In genomic region chr11:79305697-79306340, GRCm38 (mm10) we compare ENCODE assay signal across 8 mouse cellular contexts. TPM values are rescaled to one million over a fixed set of nuclear protein-coding genes. Genes with fewer than 3 reads are reported as not detected.
A peak's percentile ranks its signal among the peaks of the same experiment; 100 is the strongest.
DNase-seq lines count a peak whose midpoint lies in the region; ATAC-seq and TF ChIP-seq lines count a peak whose summit lies in the region.

No protein-coding gene starts in this region.

- peaks cover 35% of the 10 kb centered on the region for H3K4me1 ChIP-seq in kidney, embryonic 15.5 days
- peaks cover 28% of the 10 kb centered on the region for H3K4me1 ChIP-seq in embryonic facial prominence, embryonic 10.5 days
- peaks cover 14% of the 10 kb centered on the region for H3K4me1 ChIP-seq in intestine, postnatal 0 days (replicated peaks; ENCODE audit: control insufficient read depth, insufficient read depth, low read length)
- no peaks in the 10 kb centered on the region for H3K4me1 ChIP-seq in midbrain, postnatal 0 days (ENCODE audit: insufficient read depth, low read length)
- peaks cover 12% of the 10 kb centered on the region; the same call in 1 of the 2 replicates for H3K4me1 ChIP-seq in midbrain, embryonic 15.5 days

- H3K4me2 ChIP-seq in kidney, embryonic 15.5 days: no peak overlapping the region
- H3K4me2 ChIP-seq in intestine, postnatal 0 days (replicated peaks; ENCODE audit: low read depth): no peak overlapping the region
- H3K4me2 ChIP-seq in midbrain, postnatal 0 days (ENCODE audit: low read depth, low read length, poor library complexity, severe bottlenecking): no peak overlapping the region
- H3K4me2 ChIP-seq in midbrain, embryonic 15.5 days: no peak overlapping the region

- no peaks in the 10 kb centered on the region for H3K9me3 ChIP-seq in kidney, embryonic 15.5 days (replicated peaks)
- no peaks in the 10 kb centered on the region for H3K9me3 ChIP-seq in embryonic facial prominence, embryonic 10.5 days
- H3K9me3 ChIP-seq in intestine, postnatal 0 days (ENCODE audit: control insufficient read depth): no peaks in the 10 kb centered on the region
- H3K9me3 ChIP-seq in midbrain, postnatal 0 days (ENCODE audit: low read length): no peaks in the 10 kb centered on the region
- H3K9me3 ChIP-seq in midbrain, embryonic 15.5 days: no peaks in the 10 kb centered on the region

- no peaks in the 10 kb centered on the region for H3K27me3 ChIP-seq in kidney, embryonic 15.5 days
- no peaks in the 10 kb centered on the region for H3K27me3 ChIP-seq in embryonic facial prominence, embryonic 10.5 days (replicated peaks; ENCODE audit: low read depth, poor library complexity, severe bottlenecking)
- no peaks in the 10 kb centered on the region for H3K27me3 ChIP-seq in intestine, postnatal 0 days (replicated peaks; ENCODE audit: control insufficient read depth, insufficient read depth, low read length)
- H3K27me3 ChIP-seq in midbrain, postnatal 0 days (ENCODE audit: insufficient read depth, low read length): no peaks in the 10 kb centered on the region
- H3K27me3 ChIP-seq in midbrain, embryonic 15.5 days (replicated peaks): no peaks in the 10 kb centered on the region

- no peak overlapping the region for H3K4me3 ChIP-seq in kidney, embryonic 15.5 days (replicated peaks)
- no peak overlapping the region for H3K4me3 ChIP-seq in embryonic facial prominence, embryonic 10.5 days
- H3K4me3 ChIP-seq in intestine, postnatal 0 days (ENCODE audit: low read depth, low read length): no peak overlapping the region
- no peak overlapping the region for H3K4me3 ChIP-seq in midbrain, postnatal 0 days (ENCODE audit: low read depth, low read length)
- no peak overlapping the region for H3K4me3 ChIP-seq in midbrain, embryonic 15.5 days

- no peak for TF ChIP-seq CTCF in intestine, postnatal 0 days (IDR thresholded peaks at IDR 0.05; ENCODE audit: low read depth)
- TF ChIP-seq CTCF in midbrain, postnatal 0 days (IDR thresholded peaks at IDR 0.05): no peak

- no peak overlapping the region for H3K9ac ChIP-seq in kidney, embryonic 15.5 days
- H3K9ac ChIP-seq in intestine, postnatal 0 days (ENCODE audit: low read depth, low read length): no peak overlapping the region
- no peak overlapping the region for H3K9ac ChIP-seq in midbrain, postnatal 0 days (replicated peaks; ENCODE audit: low read length, poor library complexity, severe bottlenecking)
- H3K9ac ChIP-seq in midbrain, embryonic 15.5 days: no peak overlapping the region

- DNase-seq in kidney, adult 8-10 months: no peak
- DNase-seq in embryonic facial prominence, embryonic 10.5 days (ENCODE audit: low spot score): no peak
- peak; percentile 42 to 47 for DNase-seq in monocyte, adult 2 months (ENCODE audit: low read depth in 1 of 2, low spot score in 2 of 2)
- no peak for DNase-seq in midbrain, postnatal 0 days (ENCODE audit: low spot score)
- no peak for DNase-seq in urinary bladder, adult 18-20 months (ENCODE audit: low spot score in 2 of 2)

- ATAC-seq in kidney, embryonic 15.5 days (replicated peaks; ENCODE audit: low FRiP score): no peak
- no peak for ATAC-seq in intestine, postnatal 0 days
- ATAC-seq in midbrain, postnatal 0 days (ENCODE audit: low FRiP score): no peak
- no peak for ATAC-seq in midbrain, embryonic 15.5 days (replicated peaks)

- H3K27ac ChIP-seq in kidney, embryonic 15.5 days: peak overlapping the region; percentile 84
- H3K27ac ChIP-seq in embryonic facial prominence, embryonic 10.5 days (replicated peaks): peak overlapping the region; percentile 82
- H3K27ac ChIP-seq in intestine, postnatal 0 days (ENCODE audit: low read depth, low read length): peak overlapping the region; percentile 73; the same call in 1 of the 2 replicates
- H3K27ac ChIP-seq in midbrain, postnatal 0 days (ENCODE audit: low read depth, low read length): no peak overlapping the region
- H3K27ac ChIP-seq in midbrain, embryonic 15.5 days: no peak overlapping the region

- 58% methylated on average over 9 of the region's 9 CpGs for WGBS in kidney, embryonic 15.5 days
- WGBS in embryonic facial prominence, embryonic 10.5 days: 81% methylated on average over 9 of the region's 9 CpGs
- WGBS in intestine, postnatal 0 days: 45% methylated on average over 9 of the region's 9 CpGs
- 84% methylated on average over 9 of the region's 9 CpGs for WGBS in midbrain, postnatal 0 days
- WGBS in midbrain, embryonic 15.5 days: 86% methylated on average over 9 of the region's 9 CpGs

- no peaks in the 10 kb centered on the region for H3K36me3 ChIP-seq in kidney, embryonic 15.5 days
- no peaks in the 10 kb centered on the region for H3K36me3 ChIP-seq in embryonic facial prominence, embryonic 10.5 days (replicated peaks)
- no peaks in the 10 kb centered on the region for H3K36me3 ChIP-seq in intestine, postnatal 0 days (ENCODE audit: control insufficient read depth, insufficient read depth)
- no peaks in the 10 kb centered on the region for H3K36me3 ChIP-seq in midbrain, postnatal 0 days (ENCODE audit: insufficient read depth, low read length)
- no peaks in the 10 kb centered on the region for H3K36me3 ChIP-seq in midbrain, embryonic 15.5 days (replicated peaks)

RNA-seq across cellular contexts. Expression of gene Gm9964, which starts 9.1 kb away (rescaled TPM):
- polyA plus RNA-seq in kidney, embryonic 15.5 days (2015; fragmentation: Nextera tagmentation; extraction: Ambion mirVana): not detected in 2 replicates
- not detected in 2 replicates for polyA plus RNA-seq in embryonic facial prominence, embryonic 10.5 days (2016; fragmentation: Nextera tagmentation; extraction: Ambion mirVana)
- not detected in 2 replicates for polyA plus RNA-seq in intestine, postnatal 0 days (2015; fragmentation: Nextera tagmentation; extraction: Ambion mirVana)
- total RNA-seq in midbrain, postnatal 0 days (2014; rRNA removed): not detected in 2 replicates
- 0.22 TPM in 1 of 2 replicates, not detected in the other for polyA plus RNA-seq in midbrain, postnatal 0 days (2015; fragmentation: Nextera tagmentation; extraction: Ambion mirVana)
- not detected in 2 replicates for polyA plus RNA-seq in midbrain, embryonic 15.5 days (2015; fragmentation: Nextera tagmentation; extraction: Ambion mirVana)

RNA-seq across cellular contexts. Expression of gene Nf1, which starts 33.7 kb away (rescaled TPM):
- 8.9 and 9.0 TPM in 2 replicates for polyA plus RNA-seq in kidney, embryonic 15.5 days (2015; fragmentation: Nextera tagmentation; extraction: Ambion mirVana)
- 6.5 and 7.7 TPM in 2 replicates for polyA plus RNA-seq in embryonic facial prominence, embryonic 10.5 days (2016; fragmentation: Nextera tagmentation; extraction: Ambion mirVana)
- polyA plus RNA-seq in intestine, postnatal 0 days (2015; fragmentation: Nextera tagmentation; extraction: Ambion mirVana): 6.3 and 8.3 TPM in 2 replicates
- 83.0 and 99.1 TPM in 2 replicates for total RNA-seq in midbrain, postnatal 0 days (2014; rRNA removed)
- polyA plus RNA-seq in midbrain, postnatal 0 days (2015; fragmentation: Nextera tagmentation; extraction: Ambion mirVana): 7.0 and 7.3 TPM in 2 replicates
- 6.1 and 7.0 TPM in 2 replicates for polyA plus RNA-seq in midbrain, embryonic 15.5 days (2015; fragmentation: Nextera tagmentation; extraction: Ambion mirVana)

RNA-seq across cellular contexts. Expression of gene Wsb1, which starts 51.3 kb away (rescaled TPM):
- polyA plus RNA-seq in kidney, embryonic 15.5 days (2015; fragmentation: Nextera tagmentation; extraction: Ambion mirVana): 316 and 358 TPM in 2 replicates
- 270 and 301 TPM in 2 replicates for polyA plus RNA-seq in embryonic facial prominence, embryonic 10.5 days (2016; fragmentation: Nextera tagmentation; extraction: Ambion mirVana)
- polyA plus RNA-seq in intestine, postnatal 0 days (2015; fragmentation: Nextera tagmentation; extraction: Ambion mirVana): 64.7 and 70.5 TPM in 2 replicates
- 230 and 291 TPM in 2 replicates for total RNA-seq in midbrain, postnatal 0 days (2014; rRNA removed)
- 227 and 257 TPM in 2 replicates for polyA plus RNA-seq in midbrain, postnatal 0 days (2015; fragmentation: Nextera tagmentation; extraction: Ambion mirVana)
- polyA plus RNA-seq in midbrain, embryonic 15.5 days (2015; fragmentation: Nextera tagmentation; extraction: Ambion mirVana): 463 and 505 TPM in 2 replicates

Comparison
In these comparisons a context has a peak if more than half of its experiments do, and no peak if none do; other contexts are left out.
1. H3K27ac ChIP-seq: peak in kidney, embryonic 15.5 days (single experiment), embryonic facial prominence, embryonic 10.5 days (single experiment) and intestine, postnatal 0 days (single experiment); none in midbrain, postnatal 0 days (single experiment) and midbrain, embryonic 15.5 days (single experiment).
2. DNase-seq: peak in monocyte, adult 2 months (2 of 2); none in kidney, adult 8-10 months (0 of 2), embryonic facial prominence, embryonic 10.5 days (single experiment), midbrain, postnatal 0 days (single experiment) and urinary bladder, adult 18-20 months (0 of 2).